16 mouse cellular contexts compared by ENCODE assay signal in the genomic region with DNA sequence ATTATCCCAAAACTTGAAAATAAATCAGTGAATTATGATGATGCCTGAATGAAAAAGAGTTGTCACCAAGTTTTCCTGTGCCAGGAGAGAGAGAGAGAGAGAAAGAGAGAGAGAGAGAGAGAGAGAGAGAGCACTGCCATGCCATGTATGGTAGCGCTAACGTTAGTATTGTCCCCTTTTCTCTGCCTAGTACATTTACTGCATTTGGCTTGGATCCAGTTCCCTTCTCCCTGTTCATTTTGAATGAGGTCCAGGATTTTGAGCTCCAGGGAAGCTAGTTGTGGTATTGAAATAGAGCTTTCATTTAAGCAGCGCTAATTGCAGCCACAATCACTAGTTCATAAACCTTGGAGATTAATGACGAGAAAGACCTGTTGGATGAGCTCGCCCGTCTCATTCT.
DNase-seq lines count a peak whose midpoint lies in the region; ATAC-seq and TF ChIP-seq lines count a peak whose summit lies in the region.
"Had no signal": no experiment of that assay in that cellular context is flagged by ENCODE, and none has a peak within 500 bp of the region (broad histone marks: within the 10 kb centered on the region; RNA-seq: fewer than 3 reads in every experiment).

No protein-coding gene starts in this region.

- H3K4me2 ChIP-seq in forebrain, embryonic 13.5 days, result peak overlapping the region; percentile 1; the same call in 1 of the 2 replicates
- H3K4me2 ChIP-seq in neural tube, embryonic 13.5 days, result no peak overlapping the region
- H3K4me2 ChIP-seq in liver, embryonic 11.5 days, result no peak overlapping the region
- H3K4me2 ChIP-seq: hindbrain, embryonic 15.5 days; kidney, embryonic 15.5 days; liver, embryonic 13.5 days; midbrain, embryonic 11.5 days had no signal

- ATAC-seq in forebrain, embryonic 13.5 days, result peak; percentile 80
- peak; percentile 75 for ATAC-seq in neural tube, embryonic 13.5 days (ENCODE audit: low read depth)
- ATAC-seq in liver, embryonic 11.5 days (replicated peaks; ENCODE audit: low FRiP score), result no peak

- TF ChIP-seq CTCF in left cerebral cortex, adult 2 months (IDR thresholded peaks at IDR 0.05), result no peak
- no peak for TF ChIP-seq CTCF in brain, embryonic 14.5 days (IDR thresholded peaks at IDR 0.05; ENCODE audit: borderline replicate concordance, extremely low read depth, insufficient read depth, insufficient read length)

- intact Hi-C loops in left cerebral cortex, postnatal 4 days (cut with DNase I), result no loop called here
- intact Hi-C loops in left cerebral cortex, adult 2 months (cut with DNase I), result no loop called here

- no peaks in the 10 kb centered on the region for H3K9me3 ChIP-seq in forebrain, embryonic 13.5 days (replicated peaks)
- H3K9me3 ChIP-seq in forebrain, embryonic 10.5 days, result no peaks in the 10 kb centered on the region
- no peaks in the 10 kb centered on the region for H3K9me3 ChIP-seq in neural tube, embryonic 13.5 days
- no peaks in the 10 kb centered on the region for H3K9me3 ChIP-seq in liver, embryonic 11.5 days (ENCODE audit: control insufficient read depth, low read length)
- H3K9me3 ChIP-seq: hindbrain, embryonic 15.5 days; kidney, embryonic 15.5 days; liver, embryonic 13.5 days had no signal

- TF ChIP-seq POLR2A in brain, embryonic 14.5 days (IDR thresholded peaks at IDR 0.05; ENCODE audit: borderline replicate concordance, extremely low read depth, insufficient read depth, insufficient read length, poor library complexity, severe bottlenecking), result no peak

- no peak overlapping the region for H3K27ac ChIP-seq in forebrain, embryonic 13.5 days
- no peak overlapping the region for H3K27ac ChIP-seq in forebrain, embryonic 10.5 days
- H3K27ac ChIP-seq in left cerebral cortex, adult 2 months, result no peak overlapping the region
- no peak overlapping the region for H3K27ac ChIP-seq in neural tube, embryonic 13.5 days (replicated peaks)
- H3K27ac ChIP-seq in liver, embryonic 11.5 days (ENCODE audit: low read depth, low read length), result no peak overlapping the region
- H3K27ac ChIP-seq: hindbrain, embryonic 15.5 days; kidney, embryonic 15.5 days; liver, embryonic 13.5 days had no signal

- WGBS in forebrain, embryonic 13.5 days, result 42% methylated on average over 6 of the region's 6 CpGs
- WGBS in forebrain, embryonic 10.5 days, result 87% methylated on average over 6 of the region's 6 CpGs
- WGBS in neural tube, embryonic 13.5 days, result 41% methylated on average over 6 of the region's 6 CpGs
- WGBS in liver, embryonic 11.5 days, result 85% methylated on average over 6 of the region's 6 CpGs

- H3K4me3 ChIP-seq in forebrain, embryonic 13.5 days, result no peak overlapping the region
- no peak overlapping the region for H3K4me3 ChIP-seq in forebrain, embryonic 10.5 days
- H3K4me3 ChIP-seq in left cerebral cortex, adult 2 months, result no peak overlapping the region
- no peak overlapping the region for H3K4me3 ChIP-seq in neural tube, embryonic 13.5 days
- H3K4me3 ChIP-seq in liver, embryonic 11.5 days (ENCODE audit: low read depth, low read length), result no peak overlapping the region
- H3K4me3 ChIP-seq: hindbrain, embryonic 15.5 days; kidney, embryonic 15.5 days; liver, embryonic 13.5 days had no signal

- no peaks in the 10 kb centered on the region for H3K36me3 ChIP-seq in forebrain, embryonic 13.5 days (ENCODE audit: poor library complexity, severe bottlenecking)
- H3K36me3 ChIP-seq in forebrain, embryonic 10.5 days (replicated peaks), result no peaks in the 10 kb centered on the region
- H3K36me3 ChIP-seq in neural tube, embryonic 13.5 days, result no peaks in the 10 kb centered on the region
- no peaks in the 10 kb centered on the region for H3K36me3 ChIP-seq in liver, embryonic 11.5 days (ENCODE audit: control insufficient read depth, insufficient read depth, low read length)
- H3K36me3 ChIP-seq: hindbrain, embryonic 15.5 days; kidney, embryonic 15.5 days; liver, embryonic 13.5 days had no signal

- H3K4me1 ChIP-seq in forebrain, embryonic 13.5 days, result no peaks in the 10 kb centered on the region
- no peaks in the 10 kb centered on the region for H3K4me1 ChIP-seq in forebrain, embryonic 10.5 days
- H3K4me1 ChIP-seq in neural tube, embryonic 13.5 days (replicated peaks), result peaks cover 6% of the 10 kb centered on the region; the same call in 1 of the 2 replicates
- no peaks in the 10 kb centered on the region for H3K4me1 ChIP-seq in liver, embryonic 11.5 days (replicated peaks; ENCODE audit: control insufficient read depth, insufficient read depth, low read length)
- H3K4me1 ChIP-seq: hindbrain, embryonic 15.5 days; kidney, embryonic 15.5 days; liver, embryonic 13.5 days had no signal

- H3K9ac ChIP-seq in forebrain, embryonic 13.5 days, result no peak overlapping the region
- no peak overlapping the region for H3K9ac ChIP-seq in neural tube, embryonic 13.5 days
- H3K9ac ChIP-seq in liver, embryonic 11.5 days (ENCODE audit: low read depth, low read length), result no peak overlapping the region
- H3K9ac ChIP-seq: hindbrain, embryonic 15.5 days; kidney, embryonic 15.5 days; liver, embryonic 13.5 days had no signal

- H3K27me3 ChIP-seq in forebrain, embryonic 13.5 days, result no peaks in the 10 kb centered on the region
- no peaks in the 10 kb centered on the region for H3K27me3 ChIP-seq in forebrain, embryonic 10.5 days (ENCODE audit: poor library complexity, severe bottlenecking)
- no peaks in the 10 kb centered on the region for H3K27me3 ChIP-seq in neural tube, embryonic 13.5 days
- H3K27me3 ChIP-seq in liver, embryonic 11.5 days (replicated peaks; ENCODE audit: control insufficient read depth, insufficient read depth, low read length), result no peaks in the 10 kb centered on the region
- H3K27me3 ChIP-seq: hindbrain, embryonic 15.5 days; kidney, embryonic 15.5 days; liver, embryonic 13.5 days had no signal

- no peak for DNase-seq in forebrain, embryonic 10.5 days (ENCODE audit: extremely low spot score, low spot score)
- DNase-seq in left cerebral cortex, postnatal 4 days, result peak; percentile 3
- no peak for DNase-seq in left cerebral cortex, adult 2 months (ENCODE audit: extremely low spot score in 1 of 2, low spot score in 2 of 2)
- DNase-seq in brain, embryonic 14.5 days (ENCODE audit: low read depth), result peak; percentile 89
- no peak for DNase-seq in liver, embryonic 11.5 days (ENCODE audit: low spot score)
- no peak for DNase-seq in embryo, embryonic 10.5 days (ENCODE audit: low spot score)
- DNase-seq: adrenal gland, postnatal 10 days; B cell, adult 2 months; heart, adult 18-20 months; liver, embryonic 13.5 days; lung, postnatal 14 days had no signal

Comparison
In these comparisons a context has a peak if more than half of its experiments do, and no peak if none do; other contexts are left out.
1. DNase-seq: peak in left cerebral cortex, postnatal 4 days (single experiment) and brain, embryonic 14.5 days (single experiment); none in forebrain, embryonic 10.5 days (single experiment), left cerebral cortex, adult 2 months (0 of 2), liver, embryonic 11.5 days (single experiment) and embryo, embryonic 10.5 days (single experiment).